In genomic region chr7:67954591-67955185, GRCm38 (mm10) we compare ENCODE assay signal across 8 mouse cellular contexts. TPM values are rescaled to one million over a fixed set of nuclear protein-coding genes. Genes with fewer than 3 reads are reported as not detected.
DNase-seq lines count a peak whose midpoint lies in the region; ATAC-seq lines count a peak whose summit lies in the region.

No protein-coding gene starts in this region.

- H3K27ac ChIP-seq in kidney, embryonic 14.5 days (ENCODE audit: low read depth, low read length) = peak overlapping the region; percentile 18; the same call in 1 of the 2 replicates
- H3K27ac ChIP-seq in embryonic facial prominence, embryonic 12.5 days = peak overlapping the region; percentile 17
- peak overlapping the region; percentile 27; the same call in 1 of the 2 replicates for H3K27ac ChIP-seq in intestine, embryonic 14.5 days (ENCODE audit: low read depth)

- peak overlapping the region; percentile 85 for H3K4me2 ChIP-seq in kidney, embryonic 14.5 days (replicated peaks; ENCODE audit: low read depth, low read length)
- H3K4me2 ChIP-seq in embryonic facial prominence, embryonic 12.5 days (replicated peaks) = peak overlapping the region; percentile 79
- H3K4me2 ChIP-seq in intestine, embryonic 14.5 days (ENCODE audit: low read length) = peak overlapping the region; percentile 97

- no peak for ATAC-seq in kidney, embryonic 14.5 days (ENCODE audit: low FRiP score, low TSS enrichment)
- no peak for ATAC-seq in embryonic facial prominence, embryonic 12.5 days (ENCODE audit: insufficient number of reproducible peaks, insufficient read depth, low FRiP score, low TSS enrichment)
- ATAC-seq in intestine, embryonic 14.5 days (replicated peaks; ENCODE audit: low FRiP score, low TSS enrichment, low read depth) = no peak

- 4% methylated on average over 10 of the region's 10 CpGs for WGBS in kidney, embryonic 14.5 days
- 4% methylated on average over 10 of the region's 10 CpGs for whole genome bisulfite sequencing in embryonic facial prominence, embryonic 12.5 days
- 17% methylated on average over 10 of the region's 10 CpGs for WGBS in intestine, embryonic 14.5 days

- H3K36me3 ChIP-seq in kidney, embryonic 14.5 days (ENCODE audit: control insufficient read depth, insufficient read depth, low read length) = no peaks in the 10 kb centered on the region
- no peaks in the 10 kb centered on the region for H3K36me3 ChIP-seq in embryonic facial prominence, embryonic 12.5 days
- no peaks in the 10 kb centered on the region for H3K36me3 ChIP-seq in intestine, embryonic 14.5 days (ENCODE audit: control insufficient read depth, insufficient read depth, low read length)

- peak overlapping the region; percentile 97 for H3K9ac ChIP-seq in kidney, embryonic 14.5 days (ENCODE audit: low read depth, low read length)
- peak overlapping the region; percentile 99 for H3K9ac ChIP-seq in embryonic facial prominence, embryonic 12.5 days
- H3K9ac ChIP-seq in intestine, embryonic 14.5 days (ENCODE audit: low read length) = peak overlapping the region; percentile 93

- no peaks in the 10 kb centered on the region for H3K9me3 ChIP-seq in kidney, embryonic 14.5 days (ENCODE audit: control insufficient read depth, low read length)
- no peaks in the 10 kb centered on the region for H3K9me3 ChIP-seq in embryonic facial prominence, embryonic 12.5 days
- no peaks in the 10 kb centered on the region for H3K9me3 ChIP-seq in intestine, embryonic 14.5 days (ENCODE audit: control insufficient read depth, low read length)

- DNase-seq in kidney, postnatal 10 days = no peak
- DNase-seq in intestine, embryonic 14.5 days (ENCODE audit: low spot score) = no peak
- DNase-seq in neural tube, embryonic 10.5 days (ENCODE audit: extremely low spot score, low spot score) = peak; percentile 40
- DNase-seq in layer of hippocampus, adult 11-12 months (ENCODE audit: low spot score) = no peak
- DNase-seq in layer of hippocampus, adult 9-11 months = no peak
- no peak for DNase-seq in urinary bladder, postnatal 10 days (ENCODE audit: low spot score)

- peaks cover 30% of the 10 kb centered on the region for H3K4me1 ChIP-seq in kidney, embryonic 14.5 days (ENCODE audit: control insufficient read depth, insufficient read depth, low read length)
- H3K4me1 ChIP-seq in embryonic facial prominence, embryonic 12.5 days = peaks cover 35% of the 10 kb centered on the region; the same call in 1 of the 2 replicates
- H3K4me1 ChIP-seq in intestine, embryonic 14.5 days (replicated peaks; ENCODE audit: control insufficient read depth, insufficient read depth, low read length) = peaks cover 35% of the 10 kb centered on the region

- H3K27me3 ChIP-seq in kidney, embryonic 14.5 days (ENCODE audit: control insufficient read depth, insufficient read depth, low read length) = no peaks in the 10 kb centered on the region
- no peaks in the 10 kb centered on the region for H3K27me3 ChIP-seq in embryonic facial prominence, embryonic 12.5 days
- H3K27me3 ChIP-seq in intestine, embryonic 14.5 days (replicated peaks; ENCODE audit: control insufficient read depth, insufficient read depth, low read length) = no peaks in the 10 kb centered on the region

- peak overlapping the region; percentile 77 for H3K4me3 ChIP-seq in kidney, embryonic 14.5 days (ENCODE audit: low read length)
- H3K4me3 ChIP-seq in embryonic facial prominence, embryonic 12.5 days = peak overlapping the region; percentile 97
- H3K4me3 ChIP-seq in intestine, embryonic 14.5 days (ENCODE audit: low read depth, low read length) = peak overlapping the region; percentile 87

RNA-seq across cellular contexts. Expression of gene Igf1r, which starts 2.1 kb away (rescaled TPM):
- polyA plus RNA-seq in kidney, embryonic 14.5 days (2014; fragmentation: Nextera tagmentation; extraction: Ambion mirVana) = 29.7 and 31.6 TPM in 2 replicates
- 36.5 and 36.6 TPM in 2 replicates for polyA plus RNA-seq in embryonic facial prominence, embryonic 12.5 days (2016; fragmentation: Nextera tagmentation; extraction: Ambion mirVana)
- 18.4 and 18.5 TPM in 2 replicates for polyA plus RNA-seq in intestine, embryonic 14.5 days (2014; fragmentation: Nextera tagmentation; extraction: Ambion mirVana)
